Mouse (Mus musculus) MEL (cell line): ENCODE data around the gene Cep131. TPM values are rescaled to one million over a fixed set of nuclear protein-coding genes. Genes with fewer than 3 reads are reported as not detected.

ENCODE experiments used
- DNase-seq: peaks from one replicate; pipeline ENCODE4 v3.0.0; 2011; ENCODE audit warnings: low read depth, low spot score
- H3K27ac ChIP-seq: 2 replicates; pipeline ENCODE4 v1.5.1; 2012; ENCODE audit warnings: low read depth, mild to moderate bottlenecking, control low read depth, low read length, moderate library complexity; ENCODE audit not compliant: control insufficient read depth
- H3K27me3 ChIP-seq, 2 experiments: fragments of 150-350 bp in 1 of 2; sonication (generic) in 1 of 2; 2 replicates each; pipeline ENCODE4 v1.6.1; 2012; ENCODE audit warnings: low read length in 2 of 2, mild to moderate bottlenecking in 2 of 2, improper control_type of control experiment in 1 of 2, moderate library complexity in 1 of 2; ENCODE audit not compliant: insufficient read depth in 2 of 2, control insufficient read depth in 1 of 2
- H3K36me3 ChIP-seq, 2 experiments: 2 replicates each; pipeline ENCODE4 v1.6.1; 2012 to 2014; ENCODE audit warnings: low read length in 2 of 2, improper control_type of control experiment in 1 of 2, inconsistent platforms in 1 of 2, mild to moderate bottlenecking in 1 of 2; ENCODE audit not compliant: insufficient read depth in 2 of 2, control insufficient read depth in 1 of 2
- H3K4me1 ChIP-seq, 2 experiments: fragments of 150-350 bp in 1 of 2; sonication (generic) in 1 of 2; 2 replicates each; pipeline ENCODE4 v1.6.1; 2012; ENCODE audit warnings: low read length in 2 of 2, improper control_type of control experiment in 1 of 2, mild to moderate bottlenecking in 1 of 2; ENCODE audit not compliant: insufficient read depth in 2 of 2, control insufficient read depth in 1 of 2
- H3K4me3 ChIP-seq, 2 experiments: fragments of 150-350 bp in 1 of 2; sonication (generic) in 1 of 2; 2 replicates each; pipeline ENCODE4 v1.5.1; 2012; ENCODE audit warnings: low read depth in 2 of 2, low read length in 2 of 2, mild to moderate bottlenecking in 2 of 2, moderate library complexity in 2 of 2, control low read depth in 1 of 2, improper control_type of control experiment in 1 of 2; ENCODE audit not compliant: control insufficient read depth in 1 of 2, insufficient read depth in 1 of 2
- H3K79me2 ChIP-seq: 2 replicates; pipeline ENCODE4 v1.6.1; 2012; ENCODE audit warnings: mild to moderate bottlenecking, low read length, moderate library complexity; ENCODE audit not compliant: control insufficient read depth, poor library complexity, insufficient read depth
- H3K9ac ChIP-seq: 2 replicates; pipeline ENCODE4 v1.6.1; 2012; ENCODE audit warnings: low read depth, mild to moderate bottlenecking, control low read depth, low read length, moderate library complexity; ENCODE audit not compliant: control insufficient read depth, poor library complexity, severe bottlenecking
- H3K9me3 ChIP-seq: fragments of 150-350 bp; sonication (generic); replicated peaks from 2 replicates; pipeline ENCODE4 v1.6.1; 2012; ENCODE audit warnings: mild to moderate bottlenecking, low read length, improper control_type of control experiment, moderate library complexity; ENCODE audit not compliant: insufficient read depth
- CTCF ChIP-seq, 3 experiments: IDR thresholded peaks in 2 of 3; conservative IDR thresholded peaks in 1 of 3; 2 replicates each; pipeline ENCODE4 v1.5.1; 2011 to 2012; ENCODE audit warnings: low read length in 3 of 3, low read depth in 2 of 3, mild to moderate bottlenecking in 2 of 3, improper control_type of control experiment in 1 of 3, inconsistent platforms in 1 of 3, mixed read lengths in 1 of 3, moderate library complexity in 1 of 3; ENCODE audit not compliant: control insufficient read depth in 1 of 3, insufficient read depth in 1 of 3, poor library complexity in 1 of 3, severe bottlenecking in 1 of 3
- HCFC1 ChIP-seq: IDR thresholded peaks from 2 replicates; pipeline ENCODE4 v1.6.1; 2012; ENCODE audit warnings: low read depth, mild to moderate bottlenecking, inconsistent platforms, low read length, improper control_type of control experiment, moderate library complexity
- JUND ChIP-seq: IDR thresholded peaks from 2 replicates; pipeline ENCODE4 v1.6.1; 2011; ENCODE audit warnings: low read depth, mild to moderate bottlenecking, improper control_type of control experiment, low read length
- KAT2A ChIP-seq: conservative IDR thresholded peaks from 2 replicates; pipeline ENCODE4 v1.6.1; 2012; ENCODE audit warnings: low read depth, low read length, improper control_type of control experiment, inconsistent platforms
- MAX ChIP-seq: IDR thresholded peaks from 2 replicates; pipeline ENCODE4 v1.6.1; 2011; ENCODE audit warnings: low read length, improper control_type of control experiment
- MAZ ChIP-seq: IDR thresholded peaks from 2 replicates; pipeline ENCODE4 v1.6.1; 2012; ENCODE audit warnings: low read depth, mild to moderate bottlenecking, inconsistent platforms, low read length, improper control_type of control experiment
- MYC ChIP-seq: IDR thresholded peaks from 2 replicates; pipeline ENCODE4 v1.6.1; 2011; ENCODE audit warnings: low read depth, mild to moderate bottlenecking, low read length, improper control_type of control experiment, moderate library complexity
- NRF1 ChIP-seq: IDR thresholded peaks from 2 replicates; pipeline ENCODE4 v1.6.1; 2014; ENCODE audit warnings: low read depth, mild to moderate bottlenecking, inconsistent platforms, low read length, improper control_type of control experiment, moderate library complexity; ENCODE audit not compliant: poor library complexity, insufficient read depth, severe bottlenecking
- RAD21 ChIP-seq: IDR thresholded peaks from 2 replicates; pipeline ENCODE4 v1.6.1; 2011; ENCODE audit warnings: mild to moderate bottlenecking, low read depth, low read length, improper control_type of control experiment
- RCOR1 ChIP-seq: IDR thresholded peaks from 2 replicates; pipeline ENCODE4 v1.6.1; 2012; ENCODE audit warnings: low read depth, mild to moderate bottlenecking, inconsistent platforms, low read length, improper control_type of control experiment
- SIN3A ChIP-seq: IDR thresholded peaks from 2 replicates; pipeline ENCODE4 v1.6.1; 2012; ENCODE audit warnings: low read length, improper control_type of control experiment, inconsistent platforms
- USF2 ChIP-seq, 2 experiments: IDR thresholded peaks; 2 replicates each; pipeline ENCODE4 v1.6.1; 2011 to 2012; ENCODE audit warnings: improper control_type of control experiment in 2 of 2, low read length in 2 of 2, borderline replicate concordance in 1 of 2, inconsistent platforms in 1 of 2, low read depth in 1 of 2, mild to moderate bottlenecking in 1 of 2; ENCODE audit not compliant: insufficient read depth in 1 of 2
- ZKSCAN1 ChIP-seq: IDR thresholded peaks from 2 replicates; pipeline ENCODE4 v1.6.1; 2012; ENCODE audit warnings: low read depth, mild to moderate bottlenecking, inconsistent platforms, low read length, improper control_type of control experiment, moderate library complexity
- ZNF384 ChIP-seq: IDR thresholded peaks from 2 replicates; pipeline ENCODE4 v1.6.1; 2012; ENCODE audit warnings: low read depth, mild to moderate bottlenecking, inconsistent platforms, low read length, improper control_type of control experiment
- polyA plus RNA-seq, 2 experiments: library from polyadenylated mRNA; stranded (reverse) in 1 of 2; unstranded in 1 of 2; fragments of >175 nt in 1 of 2; fragments of >200 nt in 1 of 2; gene quantifications; 2 replicates each; pipeline versions ENCODE4 v1.2.1 to v1.2.4; 2012; ENCODE audit warnings: low replicate concordance in 2 of 2, low read depth in 1 of 2; ENCODE audit not compliant: insufficient read length in 2 of 2, insufficient read depth in 1 of 2, missing spikeins in 1 of 2
- total RNA-seq: library from RNA; depleted of rRNA; stranded (reverse); fragments of 300-350 nt; gene quantifications from 2 replicates; pipeline ENCODE4 v1.2.3, GENCODE M21; 2012

The Cep131 gene
- total and polyA plus RNA-seq, 3 experiments = 21.6 to 26.6 TPM; not detected in 1

- Histone ChIP-seq H3K36me3 (no peaks in the 10 kb centered on the region), H3K79me2 (no peaks in the 10 kb centered on the region), H3K4me1 (no peaks in the 10 kb centered on the region), H3K4me3 (no peak overlapping the region), H3K9me3 (no peaks in the 10 kb centered on the region), H3K27ac (no peak overlapping the region), H3K27me3 (peaks cover 2% of the 10 kb centered on the region in 2 experiments; a peak in 3 of 4 replicates), H3K9ac (no peak overlapping the region)
- TF ChIP-seq RCOR1 (no peak), JUND (no peak), USF2 (IDR thresholded peaks at IDR 0.05; ENCODE audit: borderline replicate concordance in 1 of 2, insufficient read depth in 1 of 2, low read depth in 1 of 2, low read length in 2 of 2) (no peak), KAT2A (no peak), MYC (no peak), SIN3A (no peak), NRF1 (no peak), HCFC1 (no peak), MAX (no peak), RAD21 (no peak)
- DNase-seq = no peak
Measured at GRCm38 (mm10) chr11:120052274-120052673, 34.4 kb downstream of the Cep131 start.

DNA sequence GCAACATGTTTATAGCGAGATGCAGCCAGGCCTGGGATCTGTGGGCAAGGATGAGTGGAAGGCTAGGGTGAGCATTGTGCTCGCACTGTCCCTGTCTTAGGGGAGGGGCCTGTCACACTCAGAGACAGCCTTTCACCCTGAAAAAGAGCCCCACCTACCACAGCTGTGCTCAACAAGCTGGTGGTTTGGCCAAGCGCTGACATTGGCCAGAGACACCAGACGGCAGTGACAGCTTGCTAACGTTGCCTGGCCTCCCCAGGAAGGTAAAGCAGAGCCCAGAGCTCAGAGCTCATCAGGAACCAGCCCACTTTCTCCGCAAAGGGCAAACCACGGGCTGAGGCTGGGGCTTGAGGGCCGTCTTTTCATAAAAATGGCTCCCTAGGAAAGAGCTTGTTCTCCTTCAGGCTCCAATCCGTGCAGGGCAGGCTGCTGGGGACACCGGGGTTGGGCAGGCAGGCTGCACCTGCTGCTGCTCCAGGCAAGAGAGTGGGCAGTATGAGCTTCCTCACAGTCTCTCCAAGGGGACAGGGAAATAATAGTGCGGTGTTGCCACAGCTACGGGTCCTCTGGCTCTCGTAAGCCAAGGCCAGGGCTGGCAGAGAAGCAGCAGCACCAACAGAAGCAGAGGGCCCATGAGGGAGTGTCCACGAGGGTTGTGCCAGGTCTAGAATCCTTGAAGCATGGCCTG lies 35.4 kb downstream of the Cep131 start:
- no peak overlapping the region for H3K9ac ChIP-seq
- H3K27me3 ChIP-seq = peaks cover 2% of the 10 kb centered on the region in 2 experiments; a peak in 3 of 4 replicates
- H3K9me3 ChIP-seq = no peaks in the 10 kb centered on the region
- TF ChIP-seq NRF1 = no peak
- H3K36me3 ChIP-seq = no peaks in the 10 kb centered on the region
- DNase-seq = no peak
- no peaks in the 10 kb centered on the region for H3K4me1 ChIP-seq
- no peak overlapping the region for H3K4me3 ChIP-seq
- no peaks in the 10 kb centered on the region for H3K79me2 ChIP-seq
- no peak overlapping the region for H3K27ac ChIP-seq

DNA sequence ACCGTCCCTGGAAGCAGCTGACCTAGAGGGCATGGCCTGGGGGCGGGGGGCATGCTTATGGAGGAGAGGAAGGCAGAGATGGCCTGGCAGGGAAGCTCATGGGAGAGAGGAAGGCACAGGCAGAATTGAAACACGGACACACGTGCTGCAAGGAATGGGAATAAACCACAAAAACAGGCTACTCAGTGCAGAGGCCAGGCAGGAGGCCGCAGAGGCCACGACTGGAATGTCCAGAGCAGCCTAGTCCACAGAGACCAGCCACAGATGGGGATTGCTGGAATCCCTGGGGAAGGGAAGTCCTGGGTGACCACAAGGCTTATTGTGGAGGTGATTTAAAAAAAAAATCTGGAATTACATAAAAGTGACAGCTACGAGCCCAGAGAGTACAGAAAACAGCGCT lies 37.6 kb downstream of the Cep131 start:
- TF ChIP-seq CTCF (IDR thresholded peaks at IDR 0.05 in 2 of 3, conservative IDR thresholded peaks at IDR 0.05 in 1 of 3; ENCODE audit: control insufficient read depth in 1 of 3, insufficient read depth in 1 of 3, low read depth in 2 of 3, low read length in 3 of 3, poor library complexity in 1 of 3, severe bottlenecking in 1 of 3) (no peak), MAZ (no peak), ZNF384 (no peak), ZKSCAN1 (no peak), RCOR1 (no peak), RAD21 (no peak)
- TF ChIP-seq, all 39 proteins: peak for 0
- H3K4me1 ChIP-seq = no peaks in the 10 kb centered on the region

More for the DNA sequence above, 37.6 kb downstream of the Cep131 start:
- Histone ChIP-seq H3K79me2 (no peaks in the 10 kb centered on the region), H3K27ac (no peak overlapping the region), H3K4me3 (no peak overlapping the region), H3K36me3 (no peaks in the 10 kb centered on the region), H3K27me3 (peaks cover 2% of the 10 kb centered on the region in 2 experiments; a peak in 3 of 4 replicates), H3K9me3 (no peaks in the 10 kb centered on the region), H3K9ac (no peak overlapping the region)
- no peak for DNase-seq
